Mouse (Mus musculus) erythroblast, embryonic 14.5 days (primary cell): ENCODE measurements around the gene Ints11.

Experiments
- GATA1 ChIP-seq: IDR thresholded peaks from 2 replicates; pipeline ENCODE4 v1.6.1; 2012; ENCODE audit warnings: low read length, inconsistent platforms, mixed read lengths
- TAL1 ChIP-seq: IDR thresholded peaks from 3 replicates; pipeline ENCODE4 v1.6.1; 2012; ENCODE audit warnings: low read length, inconsistent platforms, mixed read lengths

DNA sequence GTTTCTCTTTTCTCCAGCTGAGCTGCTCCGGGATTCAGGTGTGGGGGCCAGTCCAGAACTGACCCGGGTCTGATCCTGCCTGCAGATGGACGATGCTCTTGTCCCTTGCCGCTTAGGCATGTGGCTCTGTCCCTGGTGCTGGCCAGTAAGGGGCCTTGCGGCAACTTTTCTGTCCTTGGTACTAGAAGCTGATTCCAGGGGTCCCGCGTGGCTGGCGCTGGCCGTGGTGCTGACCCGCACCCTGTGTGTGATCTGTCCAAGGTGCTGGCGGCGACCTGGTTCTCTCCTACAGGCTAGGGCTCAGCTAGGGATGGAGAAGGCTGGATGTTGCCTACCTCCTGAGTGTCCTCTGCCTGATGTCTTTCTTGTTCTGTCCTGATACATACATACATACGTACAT, 10.0 kb upstream of the Ints11 start:
- TF ChIP-seq GATA1 (no peak), TAL1 (no peak)
